Mouse (Mus musculus): ENCODE results near the gene Arhgef17.

Gene Arhgef17

GRCm38 (mm10) chr7:100931926-100932480, at the start of gene Arhgef17:
TSS of gene Arhgef17 (minus strand) at chr7:100932107.
- peak; percentile 62 for DNase-seq (ENCODE audit: low spot score)

GRCm38 (mm10) chr7:100979175-100979574, 47.3 kb upstream of the Arhgef17 start:
- DNase-seq (ENCODE audit: low spot score), result peak; percentile 77

GRCm38 (mm10) chr7:100978171-100978570, 46.3 kb upstream of the Arhgef17 start:
- DNase-seq (ENCODE audit: low spot score), result no peak

GRCm38 (mm10) chr7:100974135-100974903, 42.4 kb upstream of the Arhgef17 start, which contains the start of gene P2ry6:
TSS of gene P2ry6 (minus strand) at chr7:100974649.
- DNase-seq (ENCODE audit: low spot score), result no peak

- DNase-seq (ENCODE audit: low spot score), result no peak
These were observed 41.0 kb upstream of the Arhgef17 start for GRCm38 (mm10) chr7:100972875-100973274.

GRCm38 (mm10) chr7:100968874-100969659, 37.2 kb upstream of the Arhgef17 start:
- DNase-seq (ENCODE audit: low spot score), result no peak

GRCm38 (mm10) chr7:100968376-100968775, 36.5 kb upstream of the Arhgef17 start:
- no peak for DNase-seq (ENCODE audit: low spot score)

- DNase-seq (ENCODE audit: low spot score), result no peak
These were observed 35.9 kb upstream of the Arhgef17 start for GRCm38 (mm10) chr7:100967850-100968249.

- DNase-seq (ENCODE audit: low spot score), result no peak
These were observed 34.1 kb upstream of the Arhgef17 start for GRCm38 (mm10) chr7:100966014-100966413.

- no peak for DNase-seq (ENCODE audit: low spot score)
These were observed 33.2 kb upstream of the Arhgef17 start for GRCm38 (mm10) chr7:100965079-100965478.

GRCm38 (mm10) chr7:100964242-100964641, 32.3 kb upstream of the Arhgef17 start:
- DNase-seq (ENCODE audit: low spot score), result no peak

GRCm38 (mm10) chr7:100963381-100963780, 31.5 kb upstream of the Arhgef17 start:
- no peak for DNase-seq (ENCODE audit: low spot score)

- no peak for DNase-seq (ENCODE audit: low spot score)
These were observed 29.2 kb upstream of the Arhgef17 start for GRCm38 (mm10) chr7:100961146-100961545.

GRCm38 (mm10) chr7:100960462-100960861, 28.6 kb upstream of the Arhgef17 start:
- no peak for DNase-seq (ENCODE audit: low spot score)

GRCm38 (mm10) chr7:100958426-100958825, 26.5 kb upstream of the Arhgef17 start:
- DNase-seq (ENCODE audit: low spot score), result no peak

GRCm38 (mm10) chr7:100952686-100953085, 20.8 kb upstream of the Arhgef17 start:
- DNase-seq (ENCODE audit: low spot score), result no peak

- no peak for DNase-seq (ENCODE audit: low spot score)
These were observed 20.0 kb upstream of the Arhgef17 start for GRCm38 (mm10) chr7:100951903-100952302.

GRCm38 (mm10) chr7:100950481-100951010, 18.6 kb upstream of the Arhgef17 start:
- DNase-seq (ENCODE audit: low spot score), result peak; percentile 19

GRCm38 (mm10) chr7:100950031-100950430, 18.1 kb upstream of the Arhgef17 start:
- DNase-seq (ENCODE audit: low spot score), result no peak

GRCm38 (mm10) chr7:100944738-100945137, 12.8 kb upstream of the Arhgef17 start:
- DNase-seq (ENCODE audit: low spot score), result no peak

- DNase-seq (ENCODE audit: low spot score), result no peak
These were observed 12.4 kb upstream of the Arhgef17 start for GRCm38 (mm10) chr7:100944306-100944705.

GRCm38 (mm10) chr7:100942789-100943615, 11.1 kb upstream of the Arhgef17 start:
- peak; percentile 47 for DNase-seq (ENCODE audit: low spot score)

Data from urinary bladder, postnatal 14 days (tissue).